Mouse (Mus musculus): ENCODE data around the gene Sult1c1. TPM values are rescaled to one million over a fixed set of nuclear protein-coding genes. Genes with fewer than 3 reads are reported as not detected.
"Not testable (repeated sequence)": the region's sequence is repeated elsewhere in the genome, so short reads cannot be mapped to it uniquely, and the experiment has no call there.

Sult1c1 gene
- polyA plus RNA-seq (2012; rRNA removed): not detected in 2 replicates

DNA sequence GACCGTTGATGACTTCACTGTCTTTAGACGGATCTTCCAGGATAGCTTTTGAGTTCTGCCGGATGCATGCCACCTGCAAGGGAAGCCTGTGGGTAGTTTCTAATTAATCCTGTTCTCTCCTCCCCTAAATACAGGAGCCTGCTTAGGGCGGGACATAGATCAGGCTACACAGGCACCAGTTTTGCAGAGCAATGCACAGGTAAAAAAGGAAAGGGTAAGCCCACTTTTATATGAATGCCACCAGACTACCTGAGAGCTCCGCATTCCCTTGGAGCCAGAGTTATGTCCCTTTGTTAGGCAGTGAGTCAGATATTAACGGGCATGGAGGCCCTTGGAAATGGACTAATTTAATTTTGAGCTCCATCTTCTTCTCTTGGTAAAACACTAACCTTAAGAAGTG, at the start of gene Sult1c1:
Gene Sult1c1, minus strand, starts transcription at position 101 of the 400 bp plus-strand sequence.
- H3K4me1 ChIP-seq (ENCODE audit: control insufficient read depth, insufficient read depth, insufficient read length): no peaks in the 10 kb centered on the region
- TF ChIP-seq POLR2A (IDR thresholded peaks at IDR 0.05; ENCODE audit: low read depth, low read length): no peak
- TF ChIP-seq CTCF (IDR thresholded peaks at IDR 0.05; ENCODE audit: extremely low read depth, insufficient read depth, insufficient read length, insufficient replicate concordance): no peak

GRCm38 (mm10) chr17:54014204-54014603, 23.7 kb upstream of the Sult1c1 start:
- WGBS: 14% methylated on average over 1 of the region's 1 CpGs
- no peaks in the 10 kb centered on the region for H3K36me3 ChIP-seq (ENCODE audit: control insufficient read depth, insufficient read depth, low read length)

More for the DNA sequence above, at the start of gene Sult1c1:
- H3K4me3 ChIP-seq (ENCODE audit: extremely low read depth, insufficient read depth, insufficient read length): no peak within 1 kb of the TSS
- H3K27me3 ChIP-seq (ENCODE audit: control insufficient read depth, insufficient read depth, low read length): no peaks in the 10 kb centered on the region
- DNase-seq (ENCODE audit: low read depth in 1 of 2, low spot score in 2 of 2): no peak
- 88% methylated on average over 6 of the region's 6 CpGs for WGBS
- no peaks in the 10 kb centered on the region for H3K36me3 ChIP-seq (ENCODE audit: control insufficient read depth, insufficient read depth, low read length)
- no peak within 1 kb of the TSS for H3K27ac ChIP-seq (ENCODE audit: insufficient read depth, low read length)

DNA sequence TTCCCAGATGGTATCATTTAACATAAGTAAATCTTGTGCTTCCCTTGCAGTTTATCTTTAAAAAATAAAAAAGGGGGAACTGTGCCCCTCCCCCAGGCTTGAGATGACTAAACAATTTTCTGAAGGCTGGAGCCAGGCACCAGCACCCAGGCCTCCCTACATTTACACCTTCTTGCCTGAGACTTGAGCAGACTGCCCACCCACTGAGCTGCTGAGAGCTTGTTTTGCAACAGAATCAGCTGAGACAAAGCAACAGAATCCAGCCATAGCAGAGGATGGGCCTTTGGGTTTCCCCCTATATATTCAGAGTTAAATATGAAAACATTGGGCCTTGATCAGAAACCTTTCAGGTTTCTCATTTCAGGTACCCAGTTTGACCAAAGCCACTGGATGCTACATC, 20.7 kb upstream of the Sult1c1 start:
- TF ChIP-seq POLR2A (IDR thresholded peaks at IDR 0.05; ENCODE audit: low read depth, low read length): no peak
- no peak for TF ChIP-seq CTCF (IDR thresholded peaks at IDR 0.05; ENCODE audit: extremely low read depth, insufficient read depth, insufficient read length, insufficient replicate concordance)
- Histone ChIP-seq H3K27me3 (ENCODE audit: control insufficient read depth, insufficient read depth, low read length) (no peaks in the 10 kb centered on the region), H3K36me3 (ENCODE audit: control insufficient read depth, insufficient read depth, low read length) (no peaks in the 10 kb centered on the region), H3K4me3 (ENCODE audit: extremely low read depth, insufficient read depth, insufficient read length) (no peak overlapping the region), H3K27ac (ENCODE audit: insufficient read depth, low read length) (no peak overlapping the region), H3K4me1 (ENCODE audit: control insufficient read depth, insufficient read depth, insufficient read length) (no peaks in the 10 kb centered on the region)
- DNase-seq (ENCODE audit: low read depth in 1 of 2, low spot score in 2 of 2): no peak

More at GRCm38 (mm10) chr17:54014204-54014603, 23.7 kb upstream of the Sult1c1 start:
- H3K4me3 ChIP-seq (ENCODE audit: extremely low read depth, insufficient read depth, insufficient read length): no peak overlapping the region
- H3K27ac ChIP-seq (ENCODE audit: insufficient read depth, low read length): no peak overlapping the region
- H3K4me1 ChIP-seq (ENCODE audit: control insufficient read depth, insufficient read depth, insufficient read length): no peaks in the 10 kb centered on the region
- DNase-seq (ENCODE audit: low read depth in 1 of 2, low spot score in 2 of 2): no peak
- TF ChIP-seq POLR2A (IDR thresholded peaks at IDR 0.05; ENCODE audit: low read depth, low read length): no peak
- no peak for TF ChIP-seq CTCF (IDR thresholded peaks at IDR 0.05; ENCODE audit: extremely low read depth, insufficient read depth, insufficient read length, insufficient replicate concordance)
- H3K27me3 ChIP-seq (ENCODE audit: control insufficient read depth, insufficient read depth, low read length): no peaks in the 10 kb centered on the region

- H3K4me3 ChIP-seq (ENCODE audit: extremely low read depth, insufficient read depth, insufficient read length); H3K36me3 ChIP-seq (ENCODE audit: control insufficient read depth, insufficient read depth, low read length); H3K27me3 ChIP-seq (ENCODE audit: control insufficient read depth, insufficient read depth, low read length); DNase-seq (ENCODE audit: low read depth in 1 of 2, low spot score in 2 of 2); H3K4me1 ChIP-seq (ENCODE audit: control insufficient read depth, insufficient read depth, insufficient read length); H3K27ac ChIP-seq (ENCODE audit: insufficient read depth, low read length): not testable (repeated sequence)
- 68% methylated on average over 1 of the region's 1 CpGs for WGBS
These were observed 20.1 kb upstream of the Sult1c1 start for GRCm38 (mm10) chr17:54010536-54010935.

- H3K36me3 ChIP-seq (ENCODE audit: control insufficient read depth, insufficient read depth, low read length): no peaks in the 10 kb centered on the region
- H3K4me3 ChIP-seq (ENCODE audit: extremely low read depth, insufficient read depth, insufficient read length): no peak overlapping the region
- no peaks in the 10 kb centered on the region for H3K4me1 ChIP-seq (ENCODE audit: control insufficient read depth, insufficient read depth, insufficient read length)
- 52% methylated on average over 4 of the region's 4 CpGs for WGBS
- TF ChIP-seq POLR2A (IDR thresholded peaks at IDR 0.05; ENCODE audit: low read depth, low read length) (no peak), CTCF (IDR thresholded peaks at IDR 0.05; ENCODE audit: extremely low read depth, insufficient read depth, insufficient read length, insufficient replicate concordance) (no peak)
- H3K27ac ChIP-seq (ENCODE audit: insufficient read depth, low read length): no peak overlapping the region
- no peaks in the 10 kb centered on the region for H3K27me3 ChIP-seq (ENCODE audit: control insufficient read depth, insufficient read depth, low read length)
- DNase-seq (ENCODE audit: low read depth in 1 of 2, low spot score in 2 of 2): no peak
These were observed 13.0 kb upstream of the Sult1c1 start for GRCm38 (mm10) chr17:54003522-54003921.

DNA sequence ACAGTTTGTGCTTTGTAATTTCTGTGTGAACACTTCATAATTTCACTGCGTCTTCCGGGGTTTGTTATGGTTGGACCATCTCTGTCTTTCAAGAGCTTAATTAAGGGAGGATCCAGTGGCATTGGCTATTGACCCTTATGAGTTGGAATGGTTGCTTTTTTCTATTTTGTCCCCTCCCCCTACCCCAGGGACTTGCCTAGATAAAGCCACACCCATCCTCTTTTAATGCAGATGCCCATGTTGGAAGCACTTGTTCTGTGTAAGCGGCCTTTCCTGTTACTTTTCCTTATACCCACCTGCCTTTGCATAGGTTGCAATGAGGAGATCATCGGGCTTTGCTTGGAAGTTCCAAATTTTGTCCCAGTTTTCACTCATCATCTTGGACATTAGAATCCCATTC, 16.9 kb downstream of the Sult1c1 start:
- Histone ChIP-seq H3K27me3 (ENCODE audit: control insufficient read depth, insufficient read depth, low read length) (no peaks in the 10 kb centered on the region), H3K36me3 (ENCODE audit: control insufficient read depth, insufficient read depth, low read length) (no peaks in the 10 kb centered on the region), H3K27ac (ENCODE audit: insufficient read depth, low read length) (no peak overlapping the region), H3K4me3 (ENCODE audit: extremely low read depth, insufficient read depth, insufficient read length) (no peak overlapping the region), H3K4me1 (ENCODE audit: control insufficient read depth, insufficient read depth, insufficient read length) (no peaks in the 10 kb centered on the region)
- 83% methylated on average over 4 of the region's 4 CpGs for WGBS
- DNase-seq (ENCODE audit: low read depth in 1 of 2, low spot score in 2 of 2): no peak
- TF ChIP-seq POLR2A (IDR thresholded peaks at IDR 0.05; ENCODE audit: low read depth, low read length) (no peak), CTCF (IDR thresholded peaks at IDR 0.05; ENCODE audit: extremely low read depth, insufficient read depth, insufficient read length, insufficient replicate concordance) (no peak)

DNA sequence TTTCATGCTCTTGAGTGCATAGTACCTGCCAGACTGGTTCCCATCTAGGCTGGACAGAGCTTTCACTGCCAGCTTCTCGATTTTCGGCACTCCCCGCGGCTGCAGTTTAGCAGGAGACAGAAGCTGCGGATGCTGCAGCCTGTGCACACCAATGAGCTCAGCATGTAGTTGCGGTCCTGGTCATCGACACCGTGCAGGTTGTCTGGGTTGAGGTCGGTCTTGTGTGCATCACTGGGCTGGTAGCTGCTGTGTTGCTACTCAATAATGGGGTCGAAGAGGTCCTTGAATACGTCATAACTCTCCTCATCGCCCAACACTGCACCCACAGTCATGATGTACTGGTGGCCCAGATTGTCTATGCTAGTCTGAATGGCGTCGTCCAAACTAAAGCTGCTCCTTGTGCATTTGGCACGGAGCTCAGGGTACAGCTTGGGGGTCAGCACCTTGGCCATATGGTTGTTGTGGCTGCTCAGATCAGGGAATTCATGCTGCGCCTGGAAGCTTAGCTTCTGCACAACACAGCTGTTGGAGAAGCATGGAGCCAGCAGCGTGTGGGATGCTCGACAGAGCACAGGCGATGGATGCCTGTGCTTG, 48.8 kb downstream of the Sult1c1 start:
- no peaks in the 10 kb centered on the region for H3K27me3 ChIP-seq (ENCODE audit: control insufficient read depth, insufficient read depth, low read length)
- H3K36me3 ChIP-seq (ENCODE audit: control insufficient read depth, insufficient read depth, low read length): no peaks in the 10 kb centered on the region
- no peak overlapping the region for H3K27ac ChIP-seq (ENCODE audit: insufficient read depth, low read length)
- WGBS: 91% methylated on average over 19 of the region's 19 CpGs
- no peaks in the 10 kb centered on the region for H3K4me1 ChIP-seq (ENCODE audit: control insufficient read depth, insufficient read depth, insufficient read length)
- no peak overlapping the region for H3K4me3 ChIP-seq (ENCODE audit: extremely low read depth, insufficient read depth, insufficient read length)
- TF ChIP-seq CTCF (IDR thresholded peaks at IDR 0.05; ENCODE audit: extremely low read depth, insufficient read depth, insufficient read length, insufficient replicate concordance) (no peak), POLR2A (IDR thresholded peaks at IDR 0.05; ENCODE audit: low read depth, low read length) (no peak)
- DNase-seq (ENCODE audit: low read depth in 1 of 2, low spot score in 2 of 2): no peak
